Mouse (Mus musculus): ENCODE results near the gene Ugt1a5.

The Ugt1a5 gene

GRCm38 (mm10) chr1:88240072-88240471 is 74.3 kb downstream of the Ugt1a5 start:
- DNase-seq (ENCODE audit: extremely low spot score): no peak

- DNase-seq (ENCODE audit: extremely low spot score): no peak
Observed at GRCm38 (mm10) chr1:88240579-88240978, 74.8 kb downstream of the Ugt1a5 start.

- no peak for DNase-seq (ENCODE audit: extremely low spot score)
Observed at GRCm38 (mm10) chr1:88243861-88244260, 78.0 kb downstream of the Ugt1a5 start.

GRCm38 (mm10) chr1:88245881-88246280 is 80.1 kb downstream of the Ugt1a5 start:
- DNase-seq (ENCODE audit: extremely low spot score): no peak

GRCm38 (mm10) chr1:88246386-88246785 is 80.6 kb downstream of the Ugt1a5 start:
- DNase-seq (ENCODE audit: extremely low spot score): no peak

- DNase-seq (ENCODE audit: extremely low spot score): no peak
Observed at GRCm38 (mm10) chr1:88247660-88248059, 81.8 kb downstream of the Ugt1a5 start.

- no peak for DNase-seq (ENCODE audit: extremely low spot score)
Observed at GRCm38 (mm10) chr1:88248658-88249057, 82.8 kb downstream of the Ugt1a5 start.

GRCm38 (mm10) chr1:88249596-88249995 is 83.8 kb downstream of the Ugt1a5 start:
- no peak for DNase-seq (ENCODE audit: extremely low spot score)

GRCm38 (mm10) chr1:88250023-88250422 is 84.2 kb downstream of the Ugt1a5 start:
- DNase-seq (ENCODE audit: extremely low spot score): no peak

GRCm38 (mm10) chr1:88253106-88253505 is 87.3 kb downstream of the Ugt1a5 start:
- no peak for DNase-seq (ENCODE audit: extremely low spot score)

- DNase-seq (ENCODE audit: extremely low spot score): no peak
Observed at GRCm38 (mm10) chr1:88253540-88253939, 87.7 kb downstream of the Ugt1a5 start.

- DNase-seq (ENCODE audit: extremely low spot score): no peak
Observed at GRCm38 (mm10) chr1:88254793-88255465, 89.1 kb downstream of the Ugt1a5 start.

- DNase-seq (ENCODE audit: extremely low spot score): no peak
Observed at GRCm38 (mm10) chr1:88255466-88255857, 89.7 kb downstream of the Ugt1a5 start.

GRCm38 (mm10) chr1:88255989-88256754 is 90.4 kb downstream of the Ugt1a5 start:
- DNase-seq (ENCODE audit: extremely low spot score): no peak

- DNase-seq (ENCODE audit: extremely low spot score): no peak
Observed at GRCm38 (mm10) chr1:88256886-88257663, 91.3 kb downstream of the Ugt1a5 start.

- no peak for DNase-seq (ENCODE audit: extremely low spot score)
Observed at GRCm38 (mm10) chr1:88257681-88258080, 91.9 kb downstream of the Ugt1a5 start.

- no peak for DNase-seq (ENCODE audit: extremely low spot score)
Observed at GRCm38 (mm10) chr1:88258361-88258760, 92.5 kb downstream of the Ugt1a5 start.

- DNase-seq (ENCODE audit: extremely low spot score): no peak
Observed at GRCm38 (mm10) chr1:88258881-88259642, 93.2 kb downstream of the Ugt1a5 start.

- DNase-seq (ENCODE audit: extremely low spot score): no peak
Observed at GRCm38 (mm10) chr1:88259643-88260024, 93.8 kb downstream of the Ugt1a5 start.

- no peak for DNase-seq (ENCODE audit: extremely low spot score)
Observed at GRCm38 (mm10) chr1:88260114-88260513, 94.3 kb downstream of the Ugt1a5 start.

- no peak for DNase-seq (ENCODE audit: extremely low spot score)
Observed at GRCm38 (mm10) chr1:88260604-88261377, 95.0 kb downstream of the Ugt1a5 start.
